Mouse (Mus musculus): ENCODE measurements around the gene Tmem59l.

DNA sequence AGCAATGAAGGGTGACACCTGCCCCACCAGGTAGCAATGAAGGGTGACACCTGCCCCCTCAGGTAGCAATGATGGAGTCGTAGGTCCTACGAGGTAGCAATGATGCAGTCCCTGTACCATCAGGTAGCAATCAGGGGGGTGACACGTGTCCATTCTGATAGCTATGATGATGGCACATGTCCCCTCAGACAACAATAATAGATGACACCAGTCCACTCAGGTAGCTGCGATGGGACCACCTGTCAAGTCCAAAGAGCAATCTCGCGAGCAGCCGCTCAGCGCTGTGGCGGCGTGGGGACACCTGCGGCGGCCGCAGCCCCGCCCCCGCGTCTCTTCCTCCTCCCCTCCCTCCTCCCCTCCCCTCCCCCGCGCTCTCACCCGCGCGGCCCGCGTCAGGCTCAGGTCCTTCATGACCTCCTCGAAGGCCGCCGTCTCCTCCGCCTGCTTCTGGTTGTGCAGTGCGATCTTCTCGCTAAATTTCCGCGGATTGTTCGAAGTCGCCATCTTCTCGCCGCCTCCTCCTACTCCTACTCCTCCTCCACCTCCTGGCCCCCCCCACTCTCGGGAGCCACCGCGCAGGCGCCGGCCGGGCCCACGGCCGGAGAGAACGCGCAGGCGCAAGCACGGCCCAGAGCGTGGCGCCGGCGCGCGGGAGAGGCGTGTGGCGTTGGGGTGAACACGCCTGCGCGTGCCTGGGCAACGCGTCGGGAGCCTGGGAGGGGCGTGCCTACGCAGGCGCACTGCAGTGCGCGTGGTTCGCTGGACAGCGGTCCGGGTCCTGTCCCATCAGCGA lies 47.9 kb downstream of the Tmem59l start, which contains the start of gene Crtc1:
- TF ChIP-seq POLR2A (IDR thresholded peaks at IDR 0.05; ENCODE audit: borderline replicate concordance, insufficient read depth, low read length) = peak; percentile 95
- no peak for TF ChIP-seq CTCF (IDR thresholded peaks at IDR 0.05; ENCODE audit: borderline replicate concordance, insufficient read depth, low read depth, low read length)

All from cerebellum, adult 2 months (tissue).